Mouse (Mus musculus) testis, adult 2 months (tissue): ENCODE data around the gene Hephl1.

Experiments
- CTCF ChIP-seq: fragments of 200-500 bp; IDR thresholded peaks from 2 replicates; pipeline ENCODE4 v1.5.1; 2012; ENCODE audit warnings: low read depth, mild to moderate bottlenecking, inconsistent platforms, low read length, moderate library complexity; ENCODE audit not compliant: control insufficient read depth, insufficient read depth, insufficient replicate concordance
- POLR2A ChIP-seq: fragments of 200-500 bp; IDR thresholded peaks from 2 replicates; pipeline ENCODE4 v1.6.1; 2012; ENCODE audit warnings: low read depth, mild to moderate bottlenecking, inconsistent platforms, low read length, moderate library complexity; ENCODE audit not compliant: control insufficient read depth

- TF ChIP-seq CTCF = no peak
- no peak for TF ChIP-seq POLR2A
Measured at GRCm38 (mm10) chr9:15035979-15036378, 75.9 kb downstream of the Hephl1 start.
